Mouse (Mus musculus): ENCODE data around the gene Hmgb1.

DNA sequence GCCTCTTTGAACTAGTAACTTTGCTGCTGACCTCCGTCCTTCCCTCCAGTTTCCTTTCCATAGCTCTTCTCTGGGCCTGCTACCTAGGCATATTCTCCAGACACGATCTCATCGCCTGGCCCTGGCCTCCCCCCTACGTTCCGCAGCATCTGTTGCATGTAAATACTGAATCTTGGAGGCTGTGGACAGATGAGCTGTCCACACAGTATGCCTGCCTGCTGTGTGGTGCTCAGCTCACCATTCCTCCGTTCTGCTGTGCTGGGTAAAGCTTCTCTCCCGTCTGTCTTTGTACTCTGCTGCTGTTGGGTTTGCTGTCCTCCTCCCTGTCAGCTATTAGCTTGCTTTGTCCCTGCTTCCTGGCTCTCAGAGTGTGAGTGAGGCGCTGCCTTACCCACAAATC lies 21.0 kb upstream of the Hmgb1 start:
- TF ChIP-seq CTCF (IDR thresholded peaks at IDR 0.05; ENCODE audit: extremely low read depth, insufficient read depth, insufficient read length, insufficient replicate concordance) = no peak
- TF ChIP-seq POLR2A (IDR thresholded peaks at IDR 0.05; ENCODE audit: low read depth, low read length) = no peak
